Comparison of ENCODE assay signal across 24 mouse cellular contexts in genomic region chr1:161264961-161265360, GRCm38 (mm10).
"Had no signal": no experiment of that assay in that cellular context is flagged by ENCODE, and none has a peak within 500 bp of the region (broad histone marks: within the 10 kb centered on the region; RNA-seq: fewer than 3 reads in every experiment).

No protein-coding gene starts in this region.

- H3K4me3 ChIP-seq: heart, embryonic 10.5 days; heart, embryonic 12.5 days; hindbrain, embryonic 10.5 days; hindbrain, embryonic 12.5 days; kidney, embryonic 15.5 days; layer of hippocampus, adult 2 months; limb, embryonic 13.5 days; limb, embryonic 15.5 days had no signal

- H3K36me3 ChIP-seq: heart, embryonic 10.5 days; heart, embryonic 12.5 days; hindbrain, embryonic 10.5 days; hindbrain, embryonic 12.5 days; kidney, embryonic 15.5 days; limb, embryonic 13.5 days; limb, embryonic 15.5 days had no signal

- H3K4me1 ChIP-seq: hindbrain, embryonic 10.5 days; hindbrain, embryonic 12.5 days; kidney, embryonic 15.5 days; limb, embryonic 13.5 days; limb, embryonic 15.5 days had no signal

- DNase-seq: forebrain, postnatal 0 days; gastrocnemius, postnatal 14 days; gastrocnemius, postnatal 36 days; heart, adult 18-20 months; heart, postnatal 10 days; heart, postnatal 4 days; kidney, adult 11 months; kidney, adult 2 months; kidney, adult 9 months; kidney, postnatal 14 days; kidney, postnatal 36 days; left cerebral cortex, postnatal 4 days had no signal

- H3K27ac ChIP-seq: heart, embryonic 10.5 days; hindbrain, embryonic 10.5 days; hindbrain, embryonic 12.5 days; hindbrain, embryonic 14.5 days; kidney, embryonic 15.5 days; kidney, postnatal 0 days; layer of hippocampus, adult 2 months; limb, embryonic 13.5 days; limb, embryonic 15.5 days had no signal

- H3K4me2 ChIP-seq: heart, embryonic 12.5 days; hindbrain, embryonic 12.5 days; hindbrain, embryonic 14.5 days; kidney, embryonic 15.5 days; limb, embryonic 13.5 days; limb, embryonic 15.5 days had no signal

- H3K27me3 ChIP-seq: heart, embryonic 12.5 days; hindbrain, embryonic 12.5 days; kidney, embryonic 15.5 days; limb, embryonic 13.5 days; limb, embryonic 15.5 days had no signal

- ATAC-seq: forebrain, postnatal 0 days; hindbrain, embryonic 16.5 days; inflammation-experienced regulatory T-cells, adult 6 months had no signal

- H3K9ac ChIP-seq: forebrain, postnatal 0 days; heart, embryonic 12.5 days; hindbrain, embryonic 12.5 days; hindbrain, embryonic 14.5 days; kidney, embryonic 15.5 days; limb, embryonic 13.5 days; limb, embryonic 15.5 days had no signal

- H3K9me3 ChIP-seq: heart, embryonic 10.5 days; heart, embryonic 12.5 days; hindbrain, embryonic 10.5 days; hindbrain, embryonic 12.5 days; kidney, embryonic 15.5 days; limb, embryonic 13.5 days; limb, embryonic 15.5 days had no signal
